Mouse (Mus musculus) frontal cortex, postnatal 14 days (tissue): Measurements from ENCODE around the gene Cdrt4.

ENCODE experiments used
- DNase-seq, 2 experiments: peaks; one replicate each; pipeline ENCODE4 v3.0.0; 2022; ENCODE audit warnings: low spot score in 2 of 2

Cdrt4 gene

GRCm38 (mm10) chr11:62996522-62996898 lies 45.5 kb downstream of the Cdrt4 start:
- DNase-seq, result no peak

DNA sequence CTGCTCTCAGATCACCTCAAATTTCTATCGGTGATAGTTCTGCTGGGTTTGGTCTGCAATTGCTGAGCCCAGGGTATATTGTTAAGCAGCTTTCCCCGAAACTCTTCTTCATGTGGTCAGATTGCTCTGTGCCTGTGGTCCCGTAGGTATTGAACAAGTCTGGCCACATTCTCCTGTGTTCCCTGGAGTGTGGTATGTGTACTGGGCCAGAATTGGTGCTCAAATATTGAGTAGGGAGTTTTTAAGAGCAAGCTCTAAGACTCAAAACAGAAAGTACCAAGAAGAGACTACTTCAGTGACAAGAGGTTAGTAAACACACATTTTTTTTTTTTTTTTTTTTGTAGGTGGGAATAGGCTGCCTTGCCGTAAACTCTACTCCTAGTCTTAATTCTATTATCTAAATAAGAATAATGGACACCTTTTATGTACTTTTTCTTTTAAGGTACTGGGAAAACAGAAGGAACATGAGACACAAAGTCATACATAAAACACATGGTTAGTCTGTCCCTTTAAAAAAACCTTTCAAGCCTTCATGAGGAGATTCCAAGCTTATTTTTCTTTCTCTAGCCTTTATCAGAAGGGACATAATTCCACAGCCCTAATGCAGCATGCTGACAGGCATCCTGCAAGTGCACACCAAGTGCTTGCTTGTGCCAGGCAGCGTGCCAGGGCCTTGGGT lies 46.2 kb downstream of the Cdrt4 start:
- no peak for DNase-seq

DNA sequence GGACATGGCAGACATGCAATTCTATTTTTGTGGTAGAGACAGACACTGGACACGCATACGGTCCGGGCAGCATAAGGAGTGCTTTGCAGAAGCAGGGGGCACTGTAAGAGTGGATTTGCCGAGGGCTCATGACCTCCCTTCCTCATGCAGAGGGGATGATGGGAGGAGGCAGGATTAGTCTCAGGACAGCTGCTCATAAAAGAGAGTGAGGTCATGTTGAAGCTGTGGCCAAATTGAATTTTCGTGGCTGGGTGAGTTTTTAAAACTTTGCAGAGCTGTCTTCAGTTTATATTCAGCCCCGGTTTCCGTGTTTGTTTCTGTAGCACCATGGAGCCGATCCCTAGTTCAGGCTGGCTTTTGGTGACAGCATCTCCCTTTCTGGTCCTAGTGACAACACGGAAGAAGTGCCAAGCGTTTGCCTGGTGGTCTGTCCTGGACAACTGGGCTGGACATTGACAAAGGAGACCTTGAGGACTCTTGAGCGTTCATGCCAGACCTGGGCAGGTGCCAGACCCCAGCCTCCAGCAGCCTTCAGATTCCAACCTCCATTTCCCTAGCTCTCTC lies 46.8 kb downstream of the Cdrt4 start:
- DNase-seq, result peak in 1 of 2 experiments; percentile 24

DNA sequence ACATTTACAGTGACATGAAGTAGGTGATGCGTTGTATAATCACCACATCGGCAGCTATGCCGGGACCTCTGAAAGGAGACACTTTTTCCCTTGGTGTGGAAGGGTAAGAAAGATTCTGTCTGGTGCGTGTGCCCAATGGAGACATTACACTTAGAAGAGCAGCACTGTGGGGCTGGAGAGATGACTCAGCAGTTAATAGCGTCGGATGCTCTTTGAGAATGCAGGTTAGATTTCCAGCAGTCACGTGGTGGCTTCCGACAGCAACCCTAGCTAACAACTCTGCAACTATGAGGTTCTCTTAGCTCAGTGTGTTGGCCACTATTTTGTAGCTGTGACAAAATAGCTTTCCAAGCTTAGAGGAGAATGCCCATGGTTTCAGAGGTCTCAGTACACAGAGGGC lies 49.1 kb downstream of the Cdrt4 start:
- DNase-seq, result no peak

DNA sequence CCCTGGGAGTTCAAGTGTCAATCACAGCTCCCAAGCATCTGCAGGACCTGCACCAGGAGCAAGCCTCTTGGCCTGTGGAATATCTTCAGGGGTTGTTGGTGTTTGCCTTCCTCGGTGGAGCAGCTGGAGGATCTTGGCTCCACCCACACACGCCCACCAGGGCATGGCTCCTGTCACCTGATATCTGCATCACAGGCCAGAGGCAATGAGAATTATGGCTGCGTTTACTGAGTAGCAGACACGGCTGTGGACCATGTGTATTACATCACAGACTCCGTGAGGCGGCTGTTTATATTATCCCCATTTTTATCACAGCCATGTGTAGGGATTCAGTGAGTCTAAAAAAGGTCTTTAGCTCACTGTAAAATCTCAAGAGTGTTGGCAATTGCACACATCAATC lies 53.6 kb downstream of the Cdrt4 start:
- DNase-seq, result no peak

- no peak for DNase-seq
These were observed 56.4 kb downstream of the Cdrt4 start for GRCm38 (mm10) chr11:63007376-63007775.

GRCm38 (mm10) chr11:63008004-63008403 lies 57.0 kb downstream of the Cdrt4 start:
- DNase-seq, result no peak

DNA sequence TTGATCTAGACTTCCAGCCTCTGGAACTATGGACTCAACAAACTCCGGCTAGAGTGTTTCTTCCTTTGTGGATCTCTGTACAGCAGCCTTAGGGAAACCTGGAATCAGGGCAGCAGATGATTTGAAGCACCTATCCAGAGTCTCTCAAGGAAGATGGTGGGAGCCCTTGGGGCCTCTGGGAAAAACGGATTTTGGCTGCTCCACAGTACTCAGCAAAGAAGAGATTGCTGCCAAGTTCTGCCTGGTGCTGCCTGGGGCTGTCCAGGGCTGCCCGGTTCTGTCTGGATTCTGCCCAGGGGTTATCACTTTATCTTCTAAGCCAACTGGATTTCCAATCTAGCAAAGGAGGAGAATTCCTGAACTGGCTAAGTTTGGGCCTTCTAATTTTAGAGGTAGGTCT lies 58.8 kb downstream of the Cdrt4 start:
- DNase-seq, result no peak

- DNase-seq, result no peak
These were observed 66.5 kb downstream of the Cdrt4 start for GRCm38 (mm10) chr11:63017327-63018082.

DNA sequence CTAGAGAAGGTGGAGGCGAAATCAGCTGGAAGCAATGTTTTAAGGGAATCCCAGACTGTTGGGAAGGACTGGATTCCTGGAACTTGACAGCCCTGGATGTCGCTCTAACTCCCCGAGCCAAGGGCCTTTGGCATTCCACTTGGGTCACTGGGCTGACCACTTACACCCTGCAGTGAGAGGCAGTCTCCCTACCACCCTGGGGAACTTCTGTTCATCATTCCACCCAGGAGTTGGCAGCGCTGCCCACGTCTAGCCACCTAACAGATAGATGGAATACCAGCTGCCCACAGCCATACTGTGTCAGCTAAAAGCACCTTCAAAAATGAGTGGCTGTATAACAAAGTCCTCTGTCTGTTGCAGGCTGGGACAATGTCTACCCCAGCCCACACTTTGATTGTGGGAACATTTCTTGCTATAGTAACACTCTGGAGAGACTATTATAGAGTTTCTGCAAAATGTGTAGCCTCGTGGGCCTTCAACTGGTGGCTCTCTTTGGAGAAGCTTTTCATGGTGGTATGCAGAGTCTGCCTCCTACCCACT lies 67.2 kb downstream of the Cdrt4 start:
- no peak for DNase-seq

DNA sequence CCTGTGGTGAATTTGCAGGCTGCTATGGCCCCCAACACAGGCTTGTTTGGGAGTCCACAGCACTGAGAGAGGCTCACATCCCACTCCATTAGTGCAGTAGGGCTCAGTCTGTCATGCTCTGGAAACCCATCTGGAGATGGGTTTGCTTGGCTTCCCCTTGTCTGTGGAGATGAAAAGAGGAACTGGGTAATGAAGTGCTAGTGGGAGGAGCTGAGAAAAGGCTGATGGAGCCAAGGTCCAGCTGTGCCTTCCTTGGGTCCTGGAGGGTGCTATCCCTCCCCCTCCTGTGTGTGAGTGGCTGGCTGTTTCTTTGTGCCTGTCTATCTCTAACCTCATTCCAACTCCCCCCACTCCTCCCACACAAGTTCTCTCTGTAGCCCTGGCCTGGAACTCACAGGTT lies 69.6 kb downstream of the Cdrt4 start:
- no peak for DNase-seq

DNA sequence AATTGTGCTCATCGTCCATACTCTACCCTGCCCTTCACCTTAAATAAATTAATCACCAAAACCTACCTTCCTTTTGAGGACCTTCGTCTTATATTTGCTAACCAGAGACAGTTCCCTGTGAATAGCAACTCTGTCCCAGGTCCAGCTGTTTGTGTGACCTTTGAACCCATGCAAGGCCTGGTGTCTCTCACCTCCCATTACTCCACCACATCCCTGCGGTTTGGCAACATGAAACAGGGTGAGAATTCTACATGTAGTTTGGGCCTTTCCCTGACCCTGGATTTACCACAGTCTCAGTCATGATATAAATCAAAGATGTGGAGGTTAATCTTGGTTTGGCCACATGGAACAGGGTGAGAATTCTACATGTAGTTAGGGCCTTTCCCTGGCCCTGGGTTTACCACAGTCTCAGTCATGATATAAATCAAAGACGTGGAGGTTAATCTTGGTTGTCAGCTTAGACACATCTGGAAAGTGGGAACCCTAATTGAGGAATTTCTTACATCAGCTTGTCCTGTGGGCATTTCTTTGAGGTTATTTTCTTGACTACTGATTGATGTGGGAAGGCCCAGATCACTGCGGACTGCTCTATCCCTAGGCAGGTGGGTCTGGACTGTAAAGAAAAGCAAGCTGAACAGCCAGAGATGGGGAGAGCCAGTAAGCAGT lies 70.3 kb downstream of the Cdrt4 start:
- no peak for DNase-seq

DNA sequence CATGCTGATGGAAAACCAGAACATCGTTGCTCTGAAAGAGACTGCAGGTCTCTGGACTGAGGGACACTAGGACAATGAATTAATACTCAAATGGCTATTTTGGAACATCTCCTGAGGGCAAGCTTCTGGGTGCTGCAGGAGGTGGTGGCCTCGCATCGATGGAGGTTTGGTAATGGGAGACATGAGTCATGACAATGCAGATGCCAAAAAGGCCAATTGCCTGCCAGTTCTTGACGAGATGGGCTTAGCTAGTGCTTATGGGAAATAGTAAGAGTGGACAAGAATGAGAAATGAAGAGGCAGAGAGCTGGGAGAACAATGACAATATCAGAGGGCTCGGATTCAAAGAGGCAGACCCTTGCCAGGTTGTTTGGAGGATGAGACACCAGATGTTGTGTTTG lies 72.5 kb downstream of the Cdrt4 start:
- DNase-seq, result no peak

GRCm38 (mm10) chr11:63024136-63024535 lies 73.1 kb downstream of the Cdrt4 start:
- no peak for DNase-seq

DNA sequence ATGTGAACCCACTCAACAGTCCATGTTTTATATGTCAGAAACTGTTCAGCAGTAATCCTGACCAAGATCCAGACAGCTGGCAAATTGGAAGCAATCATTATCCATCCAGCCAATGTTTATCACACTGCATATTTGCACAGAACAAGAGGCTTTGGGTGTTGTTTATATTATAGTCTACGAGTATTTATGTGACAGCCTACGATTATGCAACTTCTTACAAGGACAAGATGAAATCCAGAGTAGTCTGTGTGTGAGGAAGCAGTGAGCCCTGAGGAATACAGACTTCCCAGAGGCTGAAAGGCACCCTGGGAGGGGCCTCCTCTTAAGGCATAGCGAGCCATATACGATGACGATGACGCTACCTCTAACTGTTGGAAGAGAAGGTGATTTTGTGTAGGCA lies 74.5 kb downstream of the Cdrt4 start:
- no peak for DNase-seq

DNA sequence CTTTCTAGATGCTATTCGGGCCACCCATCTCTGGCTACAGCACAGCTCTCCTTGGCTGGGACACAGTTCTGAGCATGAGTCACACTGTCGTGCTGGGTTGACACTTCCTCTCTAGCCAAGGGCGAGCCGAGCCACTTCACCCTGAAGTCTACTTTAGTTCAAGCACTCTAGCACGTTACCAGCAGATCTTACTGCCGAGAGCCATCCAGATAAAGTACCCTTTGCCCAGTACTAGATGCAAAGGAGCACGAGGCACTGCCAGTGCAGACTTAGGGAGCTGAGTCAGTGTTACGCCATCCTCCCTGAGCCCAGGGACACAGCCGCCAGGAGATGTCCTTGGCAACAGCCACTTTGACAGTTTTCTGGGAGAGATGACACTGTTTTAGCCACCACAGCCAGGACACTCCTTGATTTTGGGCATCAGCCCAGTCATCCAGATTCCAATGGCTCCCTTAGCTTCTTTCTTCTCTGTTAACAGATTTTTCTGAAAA lies 75.7 kb downstream of the Cdrt4 start:
- DNase-seq, result no peak

DNA sequence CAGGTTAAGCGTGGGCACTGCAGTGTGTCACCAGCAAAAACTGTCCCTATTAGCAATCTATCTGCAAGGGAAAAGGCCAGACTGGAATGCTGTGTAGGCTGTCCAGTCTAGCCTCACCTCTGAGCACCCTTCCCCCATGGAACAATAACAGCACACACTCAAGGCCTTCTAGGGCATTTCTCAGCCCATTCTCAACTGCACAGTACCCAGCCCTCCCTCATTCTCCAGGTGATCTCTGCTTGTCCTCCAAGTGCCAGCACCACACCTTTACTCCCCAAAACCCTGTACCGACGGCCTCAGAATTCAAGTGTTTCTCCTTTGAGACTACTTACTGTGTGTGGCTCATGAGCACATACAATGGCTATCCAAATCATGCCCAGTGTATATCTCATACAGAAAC lies 77.1 kb downstream of the Cdrt4 start:
- DNase-seq, result no peak

GRCm38 (mm10) chr11:63029148-63029714 lies 78.2 kb downstream of the Cdrt4 start:
- DNase-seq, result no peak

GRCm38 (mm10) chr11:63029721-63030120 lies 78.7 kb downstream of the Cdrt4 start:
- DNase-seq, result no peak

GRCm38 (mm10) chr11:63035420-63036211 lies 84.6 kb downstream of the Cdrt4 start:
- DNase-seq, result no peak
